Mouse (Mus musculus): ENCODE measurements around the gene Osbpl10. TPM values are rescaled to one million over a fixed set of nuclear protein-coding genes. Genes with fewer than 3 reads are reported as not detected.

Gene Osbpl10
- total and polyA plus RNA-seq, 3 experiments: 0.19 TPM; not detected in 2

GRCm38 (mm10) chr9:114933037-114933722 is 45.2 kb upstream of the Osbpl10 start:
- TF ChIP-seq ZKSCAN1 (IDR thresholded peaks at IDR 0.05; ENCODE audit: borderline replicate concordance, low read depth, low read length) (no peak), IRF4 (IDR thresholded peaks at IDR 0.05; ENCODE audit: low read depth, low read length) (0 out of 2 replicates have a peak, but pooled peaks have one; percentile 4)
- Histone ChIP-seq H3K27me3 (replicated peaks) (no peaks in the 10 kb centered on the region), H3K9me3 (replicated peaks; ENCODE audit: low read length) (no peaks in the 10 kb centered on the region), H3K36me3 (replicated peaks in 1 of 2; ENCODE audit: control insufficient read depth in 1 of 2, insufficient read depth in 1 of 2, low read length in 1 of 2) (no peaks in the 10 kb centered on the region), H3K4me3 (replicated peaks in 1 of 3; ENCODE audit: low read depth in 2 of 3, low read length in 2 of 3, poor library complexity in 1 of 3) (peak overlapping the region; percentile 54 to 72 (median 63)), H3K27ac (ENCODE audit: insufficient read depth, low read depth) (no peak overlapping the region), H3K9ac (ENCODE audit: insufficient read depth, low read depth) (peak overlapping the region; percentile 31), H3K79me2 (replicated peaks; ENCODE audit: control insufficient read depth, extremely low read depth, insufficient read depth, poor library complexity, severe bottlenecking) (no peaks in the 10 kb centered on the region), H3K4me1 (ENCODE audit: control insufficient read depth in 1 of 2, insufficient read depth in 2 of 2) (peaks cover 4 to 18% of the 10 kb centered on the region in 2 experiments), H3K4me2 (ENCODE audit: insufficient read depth, low read depth, poor library complexity, severe bottlenecking) (peak overlapping the region; percentile 78)
- DNase-seq (ENCODE audit: extremely low read depth): no peak
- in situ Hi-C loops (cut with MboI; ENCODE audit: low pct_ligation_motif_present, low pct_unique_long_range_greater_than_20kb, low sequenced_read_pairs) (no loop called here), dilution Hi-C loops (cut with MboI; ENCODE audit: extremely low pct_ligation_motif_present, extremely low pct_unique_long_range_greater_than_20kb, low sequenced_read_pairs) (no loop called here)

GRCm38 (mm10) chr9:114933723-114934171 is 44.6 kb upstream of the Osbpl10 start, which contains the start of gene Gpd1l:
TSS of gene Gpd1l (minus strand) at chr9:114933987.
- Histone ChIP-seq H3K4me3 (replicated peaks in 1 of 3; ENCODE audit: low read depth in 2 of 3, low read length in 2 of 3, poor library complexity in 1 of 3) (peak within 1 kb of the TSS; percentile 54 to 72 (median 63)), H3K27me3 (replicated peaks) (no peaks in the 10 kb centered on the region), H3K4me2 (ENCODE audit: insufficient read depth, low read depth, poor library complexity, severe bottlenecking) (peak within 1 kb of the TSS; percentile 78), H3K9ac (ENCODE audit: insufficient read depth, low read depth) (peak within 1 kb of the TSS; percentile 31), H3K79me2 (replicated peaks; ENCODE audit: control insufficient read depth, extremely low read depth, insufficient read depth, poor library complexity, severe bottlenecking) (no peaks in the 10 kb centered on the region), H3K4me1 (ENCODE audit: control insufficient read depth in 1 of 2, insufficient read depth in 2 of 2) (peaks cover 4 to 18% of the 10 kb centered on the region in 2 experiments), H3K27ac (ENCODE audit: insufficient read depth, low read depth) (no peak within 1 kb of the TSS), H3K36me3 (replicated peaks in 1 of 2; ENCODE audit: control insufficient read depth in 1 of 2, insufficient read depth in 1 of 2, low read length in 1 of 2) (no peaks in the 10 kb centered on the region), H3K9me3 (replicated peaks; ENCODE audit: low read length) (no peaks in the 10 kb centered on the region)
- in situ Hi-C loops (cut with MboI; ENCODE audit: low pct_ligation_motif_present, low pct_unique_long_range_greater_than_20kb, low sequenced_read_pairs): no loop called here
- peak; percentile 80 for DNase-seq (ENCODE audit: extremely low read depth)
- dilution Hi-C loops (cut with MboI; ENCODE audit: extremely low pct_ligation_motif_present, extremely low pct_unique_long_range_greater_than_20kb, low sequenced_read_pairs): no loop called here
- TF ChIP-seq MYC (IDR thresholded peaks at IDR 0.05; ENCODE audit: low read depth, low read length) (peak; percentile 33; the same call in 1 of the 2 replicates), GABPA (IDR thresholded peaks at IDR 0.05; ENCODE audit: insufficient replicate concordance, low read depth, low read length) (no peak; the same call in 1 of the 2 replicates), CTCF (conservative IDR thresholded peaks at IDR 0.05 in 1 of 2, IDR thresholded peaks at IDR 0.05 in 1 of 2; ENCODE audit: low read depth in 2 of 2, low read length in 2 of 2) (no peak), KAT2A (IDR thresholded peaks at IDR 0.05; ENCODE audit: insufficient replicate concordance, low read length) (peak; percentile 69; the same call in 1 of the 2 replicates), IRF4 (IDR thresholded peaks at IDR 0.05; ENCODE audit: low read depth, low read length) (0 out of 2 replicates have a peak, but pooled peaks have one; percentile 19), USF1 (IDR thresholded peaks at IDR 0.05; ENCODE audit: low read depth, low read length) (no peak), ZKSCAN1 (IDR thresholded peaks at IDR 0.05; ENCODE audit: borderline replicate concordance, low read depth, low read length) (no peak), CHD1 (IDR thresholded peaks at IDR 0.05; ENCODE audit: low read depth, low read length) (no peak), JUND (conservative IDR thresholded peaks at IDR 0.05; ENCODE audit: low read depth, low read length) (no peak), MAX (IDR thresholded peaks at IDR 0.05; ENCODE audit: low read length) (peak; percentile 50; the same call in 1 of the 2 replicates), UBTF (IDR thresholded peaks at IDR 0.05; ENCODE audit: low read depth, low read length) (no peak), SIN3A (IDR thresholded peaks at IDR 0.05; ENCODE audit: low read length) (0 out of 2 replicates have a peak, but pooled peaks have one; percentile 71), JUN (IDR thresholded peaks at IDR 0.05; ENCODE audit: insufficient read depth, low read depth, low read length) (no peak), ETS1 (conservative IDR thresholded peaks at IDR 0.05; ENCODE audit: low read depth, low read length) (no peak), ZNF384 (IDR thresholded peaks at IDR 0.05; ENCODE audit: low read depth, low read length) (no peak), POLR2AphosphoS2 (IDR thresholded peaks at IDR 0.05; ENCODE audit: low read depth, low read length) (no peak), NELFE (IDR thresholded peaks at IDR 0.05; ENCODE audit: low read depth, low read length) (peak; percentile 51; the same call in 1 of the 2 replicates), POLR2A (IDR thresholded peaks at IDR 0.05; ENCODE audit: low read depth, low read length) (peak; percentile 69), EP300 (IDR thresholded peaks at IDR 0.05; ENCODE audit: low read length) (no peak), PAX5 (IDR thresholded peaks at IDR 0.05; ENCODE audit: low read length) (no peak), E2F4 (IDR thresholded peaks at IDR 0.05; ENCODE audit: insufficient replicate concordance, low read depth, low read length) (no peak), BHLHE40 (IDR thresholded peaks at IDR 0.05; ENCODE audit: low read depth, low read length) (0 out of 2 replicates have a peak, but pooled peaks have one; percentile 27), CHD2 (IDR thresholded peaks at IDR 0.05; ENCODE audit: low read length) (no peak), MAFK (IDR thresholded peaks at IDR 0.05; ENCODE audit: insufficient replicate concordance, low read length) (no peak), RAD21 (IDR thresholded peaks at IDR 0.05; ENCODE audit: low read depth, low read length) (no peak), TCF12 (IDR thresholded peaks at IDR 0.05; ENCODE audit: low read depth, low read length) (peak; percentile 61; the same call in 1 of the 2 replicates), MEF2A (IDR thresholded peaks at IDR 0.05; ENCODE audit: borderline replicate concordance, low read depth, low read length) (0 out of 2 replicates have a peak, but pooled peaks have one; percentile 31), USF2 (conservative IDR thresholded peaks at IDR 0.05; ENCODE audit: low read depth, low read length) (no peak), HCFC1 (IDR thresholded peaks at IDR 0.05; ENCODE audit: low read depth, low read length) (peak; percentile 91), SMC3 (IDR thresholded peaks at IDR 0.05; ENCODE audit: low read depth, low read length) (no peak), NRF1 (IDR thresholded peaks at IDR 0.05; ENCODE audit: low read depth, low read length) (peak; percentile 80)

Measured in CH12.LX (cell line).